Mouse (Mus musculus) hindbrain, postnatal 0 days (tissue): ENCODE measurements at regions not wholly inside any gene's neighbourhood (a gene's known extent, or its start where the extent isn't known, plus 50 kb on each side); places are given as distances from the start of the nearest gene placed in this dataset.
A peak's percentile ranks its signal among the peaks of the same experiment; 100 is the strongest.

ENCODE experiments used
- ATAC-seq: fragments of 200-750 bp; cut with Nextera tagmentation; 2 replicates; pipeline ENCODE4 v1.8.0; 2017; ENCODE audit warnings: mild to moderate bottlenecking, moderate TSS enrichment, moderate library complexity
- DNase-seq: peaks from one replicate; pipeline ENCODE4 v3.0.0-alpha.2; 2015; ENCODE audit warnings: low spot score
- H3K27ac ChIP-seq: fragments of 300-500 bp; sonication (generic); 2 replicates; pipeline ENCODE4 v1.5.1; 2014; ENCODE audit warnings: mild to moderate bottlenecking
- H3K27me3 ChIP-seq: fragments of 300-500 bp; sonication (generic); 2 replicates; pipeline ENCODE4 v1.6.1; 2014; ENCODE audit warnings: low read length, mixed read lengths; ENCODE audit not compliant: insufficient read depth
- H3K36me3 ChIP-seq: fragments of 300-500 bp; sonication (generic); 2 replicates; pipeline ENCODE4 v1.6.1; 2014; ENCODE audit warnings: low read length, mixed read lengths; ENCODE audit not compliant: insufficient read depth
- H3K4me1 ChIP-seq: fragments of 300-500 bp; sonication (generic); 2 replicates; pipeline ENCODE4 v1.6.1; 2014; ENCODE audit warnings: antibody characterized with exemption, low read length, mixed read lengths; ENCODE audit not compliant: insufficient read depth
- H3K4me2 ChIP-seq: fragments of 300-500 bp; sonication (generic); 2 replicates; pipeline ENCODE4 v1.6.1; 2014; ENCODE audit warnings: low read depth, mild to moderate bottlenecking, low read length, moderate library complexity, mixed read lengths
- H3K4me3 ChIP-seq: fragments of 300-500 bp; sonication (generic); 2 replicates; pipeline ENCODE4 v1.5.1; 2014; ENCODE audit warnings: low read length
- H3K9ac ChIP-seq: fragments of 300-500 bp; sonication (generic); replicated peaks from 2 replicates; pipeline ENCODE4 v1.6.1; 2014; ENCODE audit warnings: mild to moderate bottlenecking, low read length, moderate library complexity, mixed read lengths
- H3K9me3 ChIP-seq: fragments of 300-500 bp; sonication (generic); 2 replicates; pipeline ENCODE4 v1.6.1; 2016; ENCODE audit warnings: low read length, mixed read lengths
- CTCF ChIP-seq: IDR thresholded peaks from 2 replicates; pipeline ENCODE4 v1.5.1; 2016; ENCODE audit warnings: antibody characterized with exemption, control low read depth, low read depth
- WGBS: fragments of 180-500 bp; shearing (Covaris S2); extraction: QIAGEN DNeasy Blood & Tissue Kit; methylation state at CpG from one replicate; pipeline ENCODE4 v1.1.7; 2014; 5-methylcytosine and 5-hydroxymethylcytosine counted together

GRCm38 (mm10) chr2:12697209-12697608 lies 226.6 kb upstream of the Pter start:
- no peaks in the 10 kb centered on the region for H3K27me3 ChIP-seq
- WGBS = 59% methylated on average over 1 of the region's 1 CpGs
- no peak for TF ChIP-seq CTCF

GRCm38 (mm10) chr2:12699331-12699730 lies 224.5 kb upstream of the Pter start:
- no peak for TF ChIP-seq CTCF

More at GRCm38 (mm10) chr2:12697209-12697608, 226.6 kb upstream of the Pter start:
- no peaks in the 10 kb centered on the region for H3K4me1 ChIP-seq
- no peak overlapping the region for H3K27ac ChIP-seq
- no peaks in the 10 kb centered on the region for H3K9me3 ChIP-seq
- H3K9ac ChIP-seq = no peak overlapping the region
- no peak for ATAC-seq
- no peak for DNase-seq
- H3K36me3 ChIP-seq = no peaks in the 10 kb centered on the region
- no peak overlapping the region for H3K4me3 ChIP-seq
- no peak overlapping the region for H3K4me2 ChIP-seq

GRCm38 (mm10) chr2:12707514-12707913 lies 216.3 kb upstream of the Pter start:
- no peak for ATAC-seq
- no peak for DNase-seq
- TF ChIP-seq CTCF = no peak
- Histone ChIP-seq H3K4me3 (no peak overlapping the region), H3K9me3 (no peaks in the 10 kb centered on the region), H3K27me3 (no peaks in the 10 kb centered on the region), H3K9ac (no peak overlapping the region), H3K36me3 (no peaks in the 10 kb centered on the region), H3K27ac (no peak overlapping the region), H3K4me2 (no peak overlapping the region), H3K4me1 (no peaks in the 10 kb centered on the region)
- WGBS = 56% methylated on average over 3 of the region's 3 CpGs

More at GRCm38 (mm10) chr2:12699331-12699730, 224.5 kb upstream of the Pter start:
- H3K4me2 ChIP-seq = no peak overlapping the region
- no peaks in the 10 kb centered on the region for H3K4me1 ChIP-seq
- H3K27me3 ChIP-seq = no peaks in the 10 kb centered on the region
- 63% methylated on average over 3 of the region's 3 CpGs for WGBS
- ATAC-seq (no peak), DNase-seq (no peak)
- no peak overlapping the region for H3K27ac ChIP-seq
- H3K9ac ChIP-seq = no peak overlapping the region
- H3K36me3 ChIP-seq = no peaks in the 10 kb centered on the region
- no peaks in the 10 kb centered on the region for H3K9me3 ChIP-seq
- H3K4me3 ChIP-seq = no peak overlapping the region

- peak overlapping the region; percentile 50 for H3K4me2 ChIP-seq
- H3K27ac ChIP-seq = no peak overlapping the region
- ATAC-seq (peak; percentile 83), DNase-seq (peak; percentile 88)
- H3K36me3 ChIP-seq = no peaks in the 10 kb centered on the region
- H3K4me1 ChIP-seq = no peaks in the 10 kb centered on the region
- WGBS = 18% methylated on average over 16 of the region's 16 CpGs
- TF ChIP-seq CTCF = peak; percentile 86
- no peaks in the 10 kb centered on the region for H3K27me3 ChIP-seq
- no peak overlapping the region for H3K9ac ChIP-seq
- no peaks in the 10 kb centered on the region for H3K9me3 ChIP-seq
- peak overlapping the region; percentile 13 for H3K4me3 ChIP-seq
Measured at GRCm38 (mm10) chr2:12709156-12709923, 214.5 kb upstream of the Pter start.

- no peaks in the 10 kb centered on the region for H3K27me3 ChIP-seq
- peak overlapping the region; percentile 50 for H3K4me2 ChIP-seq
- WGBS = 56% methylated on average over 2 of the region's 2 CpGs
- no peaks in the 10 kb centered on the region for H3K36me3 ChIP-seq
- no peak overlapping the region for H3K27ac ChIP-seq
- DNase-seq = no peak
- no peaks in the 10 kb centered on the region for H3K9me3 ChIP-seq
- no peaks in the 10 kb centered on the region for H3K4me1 ChIP-seq
- peak; percentile 65; the same call in 1 of the 2 replicates for ATAC-seq
- H3K4me3 ChIP-seq = peak overlapping the region; percentile 13; the same call in 1 of the 2 replicates
- H3K9ac ChIP-seq = no peak overlapping the region
- TF ChIP-seq CTCF = no peak
Measured at GRCm38 (mm10) chr2:12709924-12710240, 214.0 kb upstream of the Pter start.

GRCm38 (mm10) chr2:12716124-12717012 lies 207.5 kb upstream of the Pter start:
- TF ChIP-seq CTCF = no peak
- Histone ChIP-seq H3K4me3 (no peak overlapping the region), H3K4me1 (no peaks in the 10 kb centered on the region), H3K9me3 (no peaks in the 10 kb centered on the region), H3K4me2 (no peak overlapping the region), H3K27ac (no peak overlapping the region), H3K27me3 (no peaks in the 10 kb centered on the region), H3K36me3 (no peaks in the 10 kb centered on the region), H3K9ac (no peak overlapping the region)
- ATAC-seq = no peak
- DNase-seq = no peak
- WGBS = 28% methylated on average over 3 of the region's 3 CpGs
